Mouse (Mus musculus) midbrain, embryonic 14.5 days (tissue): ENCODE data around the gene Gm21964. TPM values are rescaled to one million over a fixed set of nuclear protein-coding genes. Genes with fewer than 3 reads are reported as not detected.

Source experiments
- ATAC-seq: fragments of 200-750 bp; cut with Nextera tagmentation; 2 replicates; pipeline ENCODE4 v1.8.0; 2017; ENCODE audit warnings: moderate number of reproducible peaks, moderate library complexity; ENCODE audit not compliant: low FRiP score, low TSS enrichment
- DNase-seq: peaks from one replicate; pipeline ENCODE4 v3.0.0-alpha.2; 2015
- H3K27ac ChIP-seq: fragments of 300-500 bp; sonication (generic); replicated peaks from 2 replicates; pipeline ENCODE4 v1.5.1; 2014; ENCODE audit warnings: mild to moderate bottlenecking, low read depth, low read length, moderate library complexity
- H3K27me3 ChIP-seq: fragments of 300-500 bp; sonication (generic); 2 replicates; pipeline ENCODE4 v1.6.1; 2014; ENCODE audit warnings: low read length, control low read depth, mixed read lengths; ENCODE audit not compliant: control insufficient read depth, insufficient read depth
- H3K36me3 ChIP-seq: fragments of 300-500 bp; sonication (generic); 2 replicates; pipeline ENCODE4 v1.6.1; 2014; ENCODE audit warnings: low read length, control low read depth; ENCODE audit not compliant: control insufficient read depth, insufficient read depth
- H3K4me1 ChIP-seq: fragments of 300-500 bp; sonication (generic); 2 replicates; pipeline ENCODE4 v1.6.1; 2014; ENCODE audit warnings: mild to moderate bottlenecking, antibody characterized with exemption, low read length, control low read depth; ENCODE audit not compliant: control insufficient read depth, insufficient read depth
- H3K4me2 ChIP-seq: fragments of 300-500 bp; sonication (generic); 2 replicates; pipeline ENCODE4 v1.6.1; 2014; ENCODE audit warnings: mild to moderate bottlenecking, low read length, moderate library complexity
- H3K4me3 ChIP-seq: fragments of 300-500 bp; sonication (generic); replicated peaks from 2 replicates; pipeline ENCODE4 v1.5.1; 2014; ENCODE audit warnings: low read depth, low read length
- H3K9ac ChIP-seq: fragments of 300-500 bp; sonication (generic); replicated peaks from 2 replicates; pipeline ENCODE4 v1.6.1; 2014; ENCODE audit warnings: mild to moderate bottlenecking, low read length, moderate library complexity
- H3K9me3 ChIP-seq: fragments of 300-500 bp; sonication (generic); 2 replicates; pipeline ENCODE4 v1.6.1; 2016; ENCODE audit warnings: low read length, control low read depth, mixed read lengths; ENCODE audit not compliant: control insufficient read depth
- WGBS: fragments of 180-500 bp; shearing (Covaris S2); extraction: QIAGEN DNeasy Blood & Tissue Kit; methylation state at CpG from one replicate; pipeline ENCODE4 v1.1.7; 2014; 5-methylcytosine and 5-hydroxymethylcytosine counted together
- polyA plus RNA-seq: library from polyadenylated mRNA; unstranded; fragments of >200 nt; fragmentation: Nextera tagmentation; extraction: Ambion mirVana; gene quantifications from 2 replicates; pipeline ENCODE4 v1.2.1, GENCODE M21; 2014

Gm21964 gene
- polyA plus RNA-seq, 1 experiment from 2014 or later, result not detected

DNA sequence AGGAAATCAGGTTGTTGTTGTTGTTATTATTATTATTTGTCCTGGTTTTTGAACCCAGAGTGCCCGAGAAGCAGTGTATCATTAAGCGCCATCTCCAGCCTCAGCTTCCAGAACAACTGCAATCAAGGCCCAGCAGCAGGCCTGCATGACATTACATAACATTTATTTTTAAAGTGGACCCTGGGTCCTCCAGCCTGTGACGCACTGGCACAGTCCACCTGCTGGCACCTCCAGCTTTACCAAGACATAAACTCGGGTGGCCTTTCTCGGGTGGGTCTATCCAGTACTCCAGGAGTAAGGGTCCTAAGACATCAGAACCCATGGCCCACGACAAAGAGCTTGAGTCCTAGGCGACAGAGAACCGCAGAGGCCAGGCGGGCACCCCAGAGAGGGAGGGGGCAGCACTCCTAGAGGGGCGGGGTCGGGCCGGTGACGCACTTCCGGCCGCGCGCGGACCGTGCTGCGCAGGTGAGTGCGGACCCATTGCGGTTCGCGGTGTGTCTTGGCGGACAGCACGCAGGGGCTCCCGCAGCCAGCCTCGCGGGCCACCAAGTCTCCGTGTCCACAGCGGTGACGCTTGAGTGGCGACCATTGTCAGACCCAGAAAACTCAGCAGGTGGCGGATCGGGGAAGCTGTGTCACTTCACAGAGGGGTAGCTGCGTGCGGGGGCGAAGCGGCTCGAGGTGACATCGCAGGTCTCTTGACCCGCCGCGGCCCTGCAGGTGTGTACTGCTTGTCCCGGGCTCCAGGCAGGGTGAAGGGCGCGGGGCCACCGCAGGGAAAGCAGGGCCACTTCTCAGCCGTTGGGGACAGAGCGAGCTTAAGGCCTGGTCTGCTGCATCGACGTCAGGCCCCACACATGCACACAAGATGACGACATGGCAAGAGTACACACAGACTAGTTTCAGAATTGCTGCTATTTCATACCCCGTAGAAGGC is 21.5 kb upstream of the Gm21964 start, which contains the start of gene Zfp612:
Gene Zfp612 (plus strand): TSS at position 465 of the 940 bp plus-strand sequence.
- no peaks in the 10 kb centered on the region for H3K9me3 ChIP-seq
- H3K4me2 ChIP-seq, result peak within 1 kb of the TSS; percentile 88
- H3K27ac ChIP-seq, result peak within 1 kb of the TSS; percentile 52
- peaks cover 17% of the 10 kb centered on the region for H3K4me1 ChIP-seq
- WGBS, result 6% methylated on average over 54 of the region's 54 CpGs
- H3K9ac ChIP-seq, result peak within 1 kb of the TSS; percentile 81
- H3K4me3 ChIP-seq, result peak within 1 kb of the TSS; percentile 75
- ATAC-seq (peak; percentile 92), DNase-seq (peak; percentile 89)
- no peaks in the 10 kb centered on the region for H3K27me3 ChIP-seq
- peaks cover 21% of the 10 kb centered on the region for H3K36me3 ChIP-seq

DNA sequence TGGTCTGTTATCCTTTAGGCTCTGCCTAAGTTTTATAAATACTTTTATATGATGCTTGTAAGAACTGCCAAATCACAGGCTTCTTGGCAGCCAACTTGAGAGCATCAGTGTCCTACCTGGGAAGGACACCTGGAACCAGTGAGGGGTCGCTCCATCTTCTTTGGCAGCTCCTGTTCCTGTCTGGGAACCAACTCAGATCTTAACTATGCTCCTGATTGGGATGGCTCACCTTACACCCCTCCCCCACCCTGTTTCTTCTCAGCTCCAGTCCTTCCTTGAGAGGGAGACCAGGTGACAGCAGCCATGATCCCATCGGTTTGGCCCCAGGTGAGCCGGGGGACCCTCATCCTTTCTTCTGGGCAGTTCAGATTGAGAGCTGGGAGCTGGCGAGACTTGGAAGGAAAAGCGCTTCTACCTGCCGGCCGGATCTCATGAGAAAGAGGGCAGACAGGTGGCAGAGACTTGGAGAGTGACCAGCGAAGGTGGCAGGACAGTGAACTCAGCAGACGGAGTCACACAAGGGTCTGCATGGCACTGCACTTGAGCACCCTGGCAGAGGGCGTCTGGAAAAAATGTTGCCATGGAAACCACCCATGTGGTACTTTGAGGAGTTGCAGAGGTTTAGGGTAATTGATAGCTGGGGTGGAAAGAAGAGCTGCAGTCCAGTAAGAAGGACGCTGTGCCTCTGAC is 18.4 kb upstream of the Gm21964 start:
- ATAC-seq (no peak), DNase-seq (no peak)
- Histone ChIP-seq H3K27me3 (no peaks in the 10 kb centered on the region), H3K9ac (no peak overlapping the region), H3K4me2 (no peak overlapping the region), H3K27ac (no peak overlapping the region), H3K4me1 (peaks cover 17% of the 10 kb centered on the region), H3K36me3 (peaks cover 50% of the 10 kb centered on the region), H3K9me3 (no peaks in the 10 kb centered on the region), H3K4me3 (no peak overlapping the region)
- 81% methylated on average over 11 of the region's 11 CpGs for WGBS

DNA sequence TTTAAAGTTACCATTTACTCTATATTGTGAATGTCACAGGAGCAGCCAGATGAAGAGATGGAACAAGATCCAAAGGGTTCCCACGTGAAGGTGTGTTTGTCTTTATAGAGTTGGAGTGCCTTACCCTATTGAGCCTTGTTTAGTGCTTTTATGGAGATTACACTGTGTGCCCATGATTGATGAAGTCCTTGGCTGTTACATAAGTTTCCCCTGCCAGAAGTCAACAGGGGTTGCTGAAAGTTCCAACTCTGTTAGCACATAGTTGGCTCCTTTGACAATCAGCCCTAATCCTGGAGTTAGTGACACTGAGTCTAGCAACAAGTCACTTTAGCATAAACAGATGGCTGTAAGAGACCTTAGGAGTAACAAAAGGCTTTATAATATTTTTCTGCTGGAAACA is 9.1 kb upstream of the Gm21964 start:
- H3K9ac ChIP-seq, result no peak overlapping the region
- no peaks in the 10 kb centered on the region for H3K4me1 ChIP-seq
- no peak overlapping the region for H3K4me3 ChIP-seq
- H3K36me3 ChIP-seq, result peaks cover 35% of the 10 kb centered on the region
- no peaks in the 10 kb centered on the region for H3K27me3 ChIP-seq
- no peak overlapping the region for H3K4me2 ChIP-seq
- no peak for DNase-seq
- ATAC-seq, result no peak
- H3K27ac ChIP-seq, result no peak overlapping the region
- H3K9me3 ChIP-seq, result peaks cover 10% of the 10 kb centered on the region
- WGBS, result 67% methylated on average over 1 of the region's 1 CpGs

DNA sequence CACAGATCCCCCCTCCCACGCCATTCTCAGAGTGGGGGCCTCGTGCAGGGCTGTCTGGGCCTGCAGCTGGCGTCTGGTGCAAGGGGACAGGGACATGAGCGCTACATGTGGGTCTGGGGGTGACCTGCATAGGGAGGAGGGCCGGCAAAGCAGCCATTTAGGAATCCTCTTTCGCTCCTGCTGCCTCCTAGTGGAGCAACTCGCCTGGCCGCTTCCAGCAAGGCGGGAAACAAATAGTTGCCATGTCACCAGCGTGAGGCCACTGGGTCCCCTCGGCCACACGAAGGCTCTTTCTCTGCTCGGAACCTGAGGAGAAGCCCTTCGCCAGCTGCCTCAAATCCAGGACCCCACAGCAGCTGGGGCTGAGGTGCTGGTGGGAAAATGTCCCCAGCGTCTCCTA is 669 bp downstream of the Gm21964 start:
- no peaks in the 10 kb centered on the region for H3K36me3 ChIP-seq
- WGBS, result 89% methylated on average over 15 of the region's 15 CpGs
- no peak for DNase-seq

DNA sequence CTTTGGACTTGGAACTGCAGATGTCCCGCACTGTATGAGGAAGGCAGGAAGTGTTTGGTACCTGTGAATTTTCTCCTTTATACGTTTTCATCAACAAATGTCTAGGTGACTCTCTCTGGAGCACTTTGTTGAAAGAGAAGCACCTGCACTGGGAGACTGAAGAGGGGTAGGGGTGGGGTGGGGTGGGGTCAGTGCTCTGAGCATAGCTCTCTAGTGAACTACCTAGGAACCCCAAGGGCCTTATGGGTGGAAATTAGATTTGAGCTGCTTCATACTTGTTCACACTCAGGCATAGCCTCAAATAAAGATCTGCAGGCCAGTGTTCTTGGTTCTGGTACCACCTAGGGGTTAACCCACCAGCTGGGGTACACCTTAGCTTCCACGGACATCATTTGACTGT is 1.6 kb downstream of the Gm21964 start, which contains the start of gene Gm17720:
Gene Gm17720 (minus strand): TSS at position 101 of the 400 bp plus-strand sequence.
- Histone ChIP-seq H3K4me2 (no peak within 1 kb of the TSS), H3K9me3 (no peaks in the 10 kb centered on the region), H3K9ac (no peak within 1 kb of the TSS), H3K27me3 (no peaks in the 10 kb centered on the region), H3K4me3 (no peak within 1 kb of the TSS), H3K27ac (no peak within 1 kb of the TSS), H3K4me1 (no peaks in the 10 kb centered on the region), H3K36me3 (no peaks in the 10 kb centered on the region)
- WGBS, result 85% methylated on average over 3 of the region's 3 CpGs
- DNase-seq (no peak), ATAC-seq (no peak)

More for the DNA sequence above, 669 bp downstream of the Gm21964 start:
- no peak for ATAC-seq
- Histone ChIP-seq H3K9me3 (no peaks in the 10 kb centered on the region), H3K27me3 (no peaks in the 10 kb centered on the region), H3K4me2 (no peak overlapping the region), H3K4me1 (no peaks in the 10 kb centered on the region), H3K9ac (no peak overlapping the region), H3K27ac (no peak overlapping the region), H3K4me3 (no peak overlapping the region)

DNA sequence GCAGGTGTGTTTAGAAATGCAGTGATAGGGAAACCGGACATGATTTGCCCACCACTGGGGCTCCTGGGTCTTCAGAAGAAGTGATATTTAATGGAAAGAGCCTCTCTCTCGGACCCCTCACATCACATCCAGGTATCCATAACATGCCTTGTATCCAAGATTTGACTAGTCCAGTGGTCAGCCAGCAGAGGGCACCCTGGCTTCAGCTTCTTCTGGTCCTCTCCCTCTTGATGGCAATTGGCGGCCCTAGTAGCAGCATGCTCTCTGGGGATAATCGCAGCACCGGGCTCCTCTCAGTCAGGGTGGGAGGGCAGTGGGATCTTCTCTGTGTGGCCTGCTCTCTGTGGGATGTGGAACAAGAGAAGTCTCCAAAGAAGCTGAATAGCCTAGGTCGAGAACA is 18.7 kb downstream of the Gm21964 start:
- Histone ChIP-seq H3K4me1 (no peaks in the 10 kb centered on the region), H3K4me3 (no peak overlapping the region), H3K4me2 (no peak overlapping the region), H3K27ac (no peak overlapping the region), H3K27me3 (no peaks in the 10 kb centered on the region), H3K9ac (no peak overlapping the region), H3K36me3 (no peaks in the 10 kb centered on the region), H3K9me3 (no peaks in the 10 kb centered on the region)
- 48% methylated on average over 6 of the region's 6 CpGs for WGBS
- ATAC-seq, result no peak
- peak; percentile 62 for DNase-seq

DNA sequence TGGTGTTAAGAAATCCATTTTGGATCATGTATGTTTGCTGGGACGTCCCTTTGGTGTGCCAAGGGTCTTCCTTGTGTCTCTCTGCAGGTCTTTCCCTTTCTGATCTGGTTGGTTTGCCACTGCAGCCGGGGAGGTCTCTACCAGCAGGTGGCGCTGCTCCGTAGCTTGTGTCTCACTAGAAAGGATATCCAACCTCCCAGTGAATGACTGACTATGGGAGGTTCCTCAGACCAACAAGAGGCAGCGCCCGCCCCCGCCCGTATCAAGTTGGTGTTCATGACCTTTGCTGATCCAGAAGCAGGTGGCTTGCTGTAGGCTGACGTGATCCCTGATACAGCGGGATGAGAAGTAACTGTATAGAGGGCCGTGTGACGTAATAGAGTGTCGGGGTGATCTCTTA is 29.5 kb downstream of the Gm21964 start:
- ATAC-seq (no peak), DNase-seq (peak; percentile 94)
- 21% methylated on average over 13 of the region's 13 CpGs for WGBS
- no peak overlapping the region for H3K4me3 ChIP-seq
- no peak overlapping the region for H3K9ac ChIP-seq
- peak overlapping the region; percentile 16; the same call in 1 of the 2 replicates for H3K4me2 ChIP-seq
- no peaks in the 10 kb centered on the region for H3K4me1 ChIP-seq
- H3K36me3 ChIP-seq, result no peaks in the 10 kb centered on the region
- no peaks in the 10 kb centered on the region for H3K27me3 ChIP-seq
- H3K9me3 ChIP-seq, result no peaks in the 10 kb centered on the region
- no peak overlapping the region for H3K27ac ChIP-seq

DNA sequence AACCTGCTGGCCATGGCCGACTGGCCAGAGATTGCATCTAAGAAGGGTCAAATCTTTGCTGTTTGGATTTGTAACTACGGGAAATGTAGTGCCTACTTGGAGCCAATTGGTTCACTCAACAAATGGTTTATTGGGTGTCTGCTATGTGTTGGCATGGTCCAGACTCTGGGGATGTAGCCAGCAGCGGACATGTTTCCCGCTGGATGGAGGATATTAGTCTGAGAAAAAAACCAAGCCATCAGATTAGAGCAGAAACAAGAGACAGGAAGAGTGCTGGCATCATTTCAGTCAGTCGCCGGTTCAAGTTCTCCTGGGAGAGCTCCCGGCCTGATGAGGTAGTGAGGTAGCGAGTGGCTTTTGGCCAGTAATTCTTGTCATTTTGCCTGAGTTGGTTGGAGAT is 33.2 kb downstream of the Gm21964 start:
- WGBS, result 92% methylated on average over 8 of the region's 8 CpGs
- no peak for ATAC-seq
- no peak overlapping the region for H3K4me2 ChIP-seq

More for the DNA sequence above, 33.2 kb downstream of the Gm21964 start:
- Histone ChIP-seq H3K4me1 (no peaks in the 10 kb centered on the region), H3K9me3 (no peaks in the 10 kb centered on the region), H3K27me3 (no peaks in the 10 kb centered on the region), H3K27ac (no peak overlapping the region), H3K9ac (no peak overlapping the region), H3K36me3 (no peaks in the 10 kb centered on the region), H3K4me3 (no peak overlapping the region)
- DNase-seq, result no peak
